Mouse (Mus musculus) brain, embryonic 14.5 days (tissue): ENCODE measurements around the gene Med24.
"Not testable (repeated sequence)": the region's sequence is repeated elsewhere in the genome, so short reads cannot be mapped to it uniquely, and the experiment has no call there.

Experiments
- CTCF ChIP-seq: fragments of 200-500 bp; IDR thresholded peaks from 2 replicates; pipeline ENCODE4 v1.5.1; 2012; ENCODE audit warnings: inconsistent platforms, mild to moderate bottlenecking, moderate library complexity, borderline replicate concordance; ENCODE audit not compliant: insufficient read depth, insufficient read length; ENCODE audit errors: extremely low read depth
- POLR2A ChIP-seq: fragments of 200-500 bp; IDR thresholded peaks from 2 replicates; pipeline ENCODE4 v1.6.1; 2012; ENCODE audit warnings: mild to moderate bottlenecking, inconsistent platforms, borderline replicate concordance; ENCODE audit not compliant: poor library complexity, insufficient read depth, insufficient read length, severe bottlenecking; ENCODE audit errors: extremely low read depth

- not testable (repeated sequence) for TF ChIP-seq CTCF, POLR2A
Observed at GRCm38 (mm10) chr11:98737220-98737619, 8.0 kb upstream of the Med24 start.
